Mouse (Mus musculus): Measurements from ENCODE around the gene Olfr1489. TPM values are rescaled to one million over a fixed set of nuclear protein-coding genes. Genes with fewer than 3 reads are reported as not detected.
"Not testable (repeated sequence)": the region's sequence is repeated elsewhere in the genome, so short reads cannot be mapped to it uniquely, and the experiment has no call there.

Gene Olfr1489
- polyA plus RNA-seq (2015; fragmentation: Nextera tagmentation; extraction: Ambion mirVana): not detected in 2 replicates

- DNase-seq (ENCODE audit: low spot score): no peak
Measured at GRCm38 (mm10) chr19:13631321-13631720, at the start of gene Olfr1489. Olfr1489 (plus strand) TSS chr19:13631621.

DNA sequence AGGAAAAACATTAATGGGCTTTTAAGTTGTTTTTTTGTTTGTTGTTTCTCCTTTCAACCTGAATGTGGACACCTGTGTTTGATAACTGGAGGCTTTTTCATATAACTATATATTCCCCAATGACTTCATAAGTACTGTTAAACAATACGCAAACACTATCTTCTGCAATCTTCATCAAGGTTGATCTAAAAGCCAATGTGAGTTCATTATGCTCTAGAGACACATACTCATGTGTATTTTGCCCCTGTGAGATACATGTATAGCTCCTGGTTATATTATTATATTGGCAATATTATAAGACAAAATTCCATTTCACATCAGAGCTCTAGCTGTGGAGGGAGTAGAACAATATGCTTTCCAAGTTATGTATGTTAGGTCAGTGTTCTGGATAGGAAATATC lies 48.2 kb upstream of the Olfr1489 start, which contains the start of gene Olfr1484:
Gene Olfr1484, plus strand, starts transcription at position 301 of the 400 bp plus-strand sequence.
- DNase-seq (ENCODE audit: low spot score): no peak

DNA sequence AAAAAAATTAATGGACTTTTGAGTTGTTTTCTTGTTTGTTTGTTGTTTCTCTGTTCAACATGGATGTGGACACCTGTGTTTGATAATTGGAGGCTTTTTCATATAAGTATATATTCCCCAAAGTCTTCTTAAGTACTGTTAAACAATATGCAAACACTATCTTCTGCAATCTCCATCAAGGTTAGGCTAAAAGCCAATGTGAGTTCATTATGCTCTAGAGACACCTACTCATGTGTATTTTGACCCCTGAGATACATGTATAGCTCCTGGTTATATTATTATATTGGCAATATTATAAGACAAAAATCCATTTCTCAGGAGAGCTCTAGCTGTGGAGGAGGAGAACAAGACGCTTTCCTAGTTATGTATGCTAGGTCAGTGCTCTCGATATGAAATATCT lies 14.3 kb upstream of the Olfr1489 start, which contains the start of gene Olfr1487:
Gene Olfr1487, plus strand, starts transcription at position 301 of the 400 bp plus-strand sequence.
- DNase-seq (ENCODE audit: low spot score): not testable (repeated sequence)

DNA sequence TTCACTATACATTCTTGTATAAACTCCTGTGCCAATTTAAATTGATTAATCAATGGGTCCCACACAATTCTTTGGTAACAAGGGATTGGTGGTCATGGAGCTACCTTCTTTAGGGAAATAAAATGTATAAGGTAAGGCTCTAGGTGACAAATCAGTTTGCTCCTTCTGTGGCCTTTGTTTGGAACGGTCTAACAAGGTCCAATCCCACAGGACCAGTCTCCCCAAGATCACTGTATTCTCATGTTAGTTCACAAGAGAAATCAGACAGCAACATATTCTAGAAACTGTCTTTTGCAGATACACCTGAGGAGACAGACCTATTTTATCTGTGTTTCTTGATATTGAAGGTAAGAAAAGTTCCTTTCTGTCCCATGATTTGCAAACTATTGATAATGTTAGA lies 19.4 kb downstream of the Olfr1489 start, which contains the start of gene Olfr1490:
Gene Olfr1490, plus strand, starts transcription at position 301 of the 400 bp plus-strand sequence.
- DNase-seq (ENCODE audit: low spot score): no peak

Small RNAs within 50 kb of the gene (microRNA-seq; reads per million reads assigned to microRNA genes)
- not detected for gene Gm22323 (ENCODE audit: borderline number of aligned reads)
- gene Gm23931 (ENCODE audit: borderline number of aligned reads): not detected

Other genes starting within 250 kb of the Olfr1489 start
- not detected in 2 replicates for gene Olfr1469, start 223.8 kb upstream of the Olfr1489 start, polyA plus RNA-seq (2015; fragmentation: Nextera tagmentation; extraction: Ambion mirVana)
- gene Olfr1471, start 188.2 kb upstream of the Olfr1489 start, polyA plus RNA-seq (2015; fragmentation: Nextera tagmentation; extraction: Ambion mirVana): not detected in 2 replicates
- gene Olfr1472, start 175.5 kb upstream of the Olfr1489 start, polyA plus RNA-seq (2015; fragmentation: Nextera tagmentation; extraction: Ambion mirVana): not detected in 2 replicates
- gene Olfr1474, start 162.1 kb upstream of the Olfr1489 start, polyA plus RNA-seq (2015; fragmentation: Nextera tagmentation; extraction: Ambion mirVana): not detected in 2 replicates
- gene Olfr1475, start 151.4 kb upstream of the Olfr1489 start, polyA plus RNA-seq (2015; fragmentation: Nextera tagmentation; extraction: Ambion mirVana): not detected in 2 replicates
- gene Olfr1477, start 131.1 kb upstream of the Olfr1489 start, polyA plus RNA-seq (2015; fragmentation: Nextera tagmentation; extraction: Ambion mirVana): not detected in 2 replicates
- not detected in 2 replicates for gene Olfr1480, start 103.7 kb upstream of the Olfr1489 start, polyA plus RNA-seq (2015; fragmentation: Nextera tagmentation; extraction: Ambion mirVana)
- gene Olfr1484, start 48.1 kb upstream of the Olfr1489 start, polyA plus RNA-seq (2015; fragmentation: Nextera tagmentation; extraction: Ambion mirVana): not detected in 2 replicates
- not detected in 2 replicates for gene Olfr1487, start 14.2 kb upstream of the Olfr1489 start, polyA plus RNA-seq (2015; fragmentation: Nextera tagmentation; extraction: Ambion mirVana)
- gene Olfr1490, start 19.5 kb downstream of the Olfr1489 start, polyA plus RNA-seq (2015; fragmentation: Nextera tagmentation; extraction: Ambion mirVana): not detected in 2 replicates
- not detected in 2 replicates for gene Olfr1491, start 65.6 kb downstream of the Olfr1489 start, polyA plus RNA-seq (2015; fragmentation: Nextera tagmentation; extraction: Ambion mirVana)
- not detected in 2 replicates for gene Olfr1493-ps1, start 91.7 kb downstream of the Olfr1489 start, polyA plus RNA-seq (2015; fragmentation: Nextera tagmentation; extraction: Ambion mirVana)
- not detected in 2 replicates for gene Olfr1494, start 108.1 kb downstream of the Olfr1489 start, polyA plus RNA-seq (2015; fragmentation: Nextera tagmentation; extraction: Ambion mirVana)
- gene Olfr1495, start 133.0 kb downstream of the Olfr1489 start, polyA plus RNA-seq (2015; fragmentation: Nextera tagmentation; extraction: Ambion mirVana): not detected in 2 replicates
- not detected in 2 replicates for gene Olfr1496, start 146.3 kb downstream of the Olfr1489 start, polyA plus RNA-seq (2015; fragmentation: Nextera tagmentation; extraction: Ambion mirVana)
- not detected in 2 replicates for gene Olfr1497, start 166.6 kb downstream of the Olfr1489 start, polyA plus RNA-seq (2015; fragmentation: Nextera tagmentation; extraction: Ambion mirVana)
- gene Olfr1499, start 187.8 kb downstream of the Olfr1489 start, polyA plus RNA-seq (2015; fragmentation: Nextera tagmentation; extraction: Ambion mirVana): not detected in 2 replicates
- not detected in 2 replicates for gene Olfr1500, start 198.9 kb downstream of the Olfr1489 start, polyA plus RNA-seq (2015; fragmentation: Nextera tagmentation; extraction: Ambion mirVana)
- gene Olfr1501, start 219.1 kb downstream of the Olfr1489 start, polyA plus RNA-seq (2015; fragmentation: Nextera tagmentation; extraction: Ambion mirVana): not detected in 2 replicates
- not detected in 2 replicates for gene Olfr1502, start 230.2 kb downstream of the Olfr1489 start, polyA plus RNA-seq (2015; fragmentation: Nextera tagmentation; extraction: Ambion mirVana)